Mouse (Mus musculus): ENCODE measurements at regions not wholly inside any gene's neighbourhood (a gene's known extent, or its start where the extent isn't known, plus 50 kb on each side); places are given as distances from the start of the nearest gene placed in this dataset.
A peak's percentile ranks its signal among the peaks of the same experiment; 100 is the strongest.

GRCm38 (mm10) chr8:8951186-8951585 lies 260.9 kb upstream of the Arglu1 start:
- no peaks in the 10 kb centered on the region for H3K27me3 ChIP-seq (ENCODE audit: control insufficient read depth, insufficient read depth, low read length)
- no peaks in the 10 kb centered on the region for H3K36me3 ChIP-seq (ENCODE audit: control insufficient read depth, insufficient read depth, low read length)
- H3K4me3 ChIP-seq (ENCODE audit: low read depth, low read length), result no peak overlapping the region
- H3K4me1 ChIP-seq (ENCODE audit: control insufficient read depth, insufficient read depth, low read length), result no peaks in the 10 kb centered on the region
- H3K9ac ChIP-seq (ENCODE audit: low read length), result no peak overlapping the region
- 21% methylated on average over 9 of the region's 9 CpGs for WGBS
- H3K4me2 ChIP-seq (ENCODE audit: low read depth, severe bottlenecking), result no peak overlapping the region
- DNase-seq (ENCODE audit: low spot score) (no peak), ATAC-seq (ENCODE audit: insufficient number of reproducible peaks, low FRiP score, low TSS enrichment, low read depth) (no peak)
- no peaks in the 10 kb centered on the region for H3K9me3 ChIP-seq (ENCODE audit: control insufficient read depth, low read length)
- no peak overlapping the region for H3K27ac ChIP-seq (replicated peaks; ENCODE audit: low read depth, low read length)

- peak; percentile 58 for DNase-seq (ENCODE audit: low spot score)
- WGBS, result 13% methylated on average over 7 of the region's 7 CpGs
- Histone ChIP-seq H3K27ac (replicated peaks; ENCODE audit: low read depth, low read length) (no peak overlapping the region), H3K4me3 (ENCODE audit: low read depth, low read length) (no peak overlapping the region), H3K4me1 (ENCODE audit: control insufficient read depth, insufficient read depth, low read length) (no peaks in the 10 kb centered on the region), H3K36me3 (ENCODE audit: control insufficient read depth, insufficient read depth, low read length) (no peaks in the 10 kb centered on the region), H3K4me2 (ENCODE audit: low read depth, severe bottlenecking) (no peak overlapping the region), H3K9me3 (ENCODE audit: control insufficient read depth, low read length) (no peaks in the 10 kb centered on the region), H3K27me3 (ENCODE audit: control insufficient read depth, insufficient read depth, low read length) (no peaks in the 10 kb centered on the region), H3K9ac (ENCODE audit: low read length) (no peak overlapping the region)
- peak; percentile 65; the same call in 1 of the 2 replicates for ATAC-seq (ENCODE audit: insufficient number of reproducible peaks, low FRiP score, low TSS enrichment, low read depth)
These were observed 257.3 kb upstream of the Arglu1 start for GRCm38 (mm10) chr8:8947516-8948161.

GRCm38 (mm10) chr8:8942991-8943390 lies 252.7 kb upstream of the Arglu1 start:
- Histone ChIP-seq H3K4me3 (ENCODE audit: low read depth, low read length) (no peak overlapping the region), H3K9ac (ENCODE audit: low read length) (no peak overlapping the region), H3K27me3 (ENCODE audit: control insufficient read depth, insufficient read depth, low read length) (no peaks in the 10 kb centered on the region), H3K9me3 (ENCODE audit: control insufficient read depth, low read length) (no peaks in the 10 kb centered on the region), H3K4me1 (ENCODE audit: control insufficient read depth, insufficient read depth, low read length) (no peaks in the 10 kb centered on the region), H3K36me3 (ENCODE audit: control insufficient read depth, insufficient read depth, low read length) (no peaks in the 10 kb centered on the region), H3K27ac (replicated peaks; ENCODE audit: low read depth, low read length) (no peak overlapping the region), H3K4me2 (ENCODE audit: low read depth, severe bottlenecking) (no peak overlapping the region)
- WGBS, result 80% methylated on average over 6 of the region's 6 CpGs
- DNase-seq (ENCODE audit: low spot score), result no peak
- ATAC-seq (ENCODE audit: insufficient number of reproducible peaks, low FRiP score, low TSS enrichment, low read depth), result no peak

DNA sequence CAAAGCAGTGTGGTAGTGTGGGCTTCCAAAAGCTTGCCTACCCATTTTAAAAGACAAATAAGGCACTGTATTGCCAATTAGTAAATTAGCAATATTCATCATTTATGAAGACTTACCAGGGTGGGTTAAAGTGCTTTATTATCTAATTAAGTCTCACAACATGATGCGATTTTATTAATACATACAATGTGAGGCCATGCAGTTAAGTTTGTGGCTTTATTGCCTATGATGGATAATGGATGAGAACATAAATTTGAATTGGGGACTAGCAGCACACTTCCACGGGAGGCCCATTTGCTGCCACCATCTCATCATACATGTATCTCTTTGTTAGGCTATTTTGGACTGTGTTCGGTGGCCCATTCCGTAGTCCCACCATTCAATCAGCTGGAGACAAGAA lies 250.6 kb upstream of the Arglu1 start:
- no peak overlapping the region for H3K9ac ChIP-seq (ENCODE audit: low read length)
- no peak for ATAC-seq (ENCODE audit: insufficient number of reproducible peaks, low FRiP score, low TSS enrichment, low read depth)
- no peak overlapping the region for H3K4me2 ChIP-seq (ENCODE audit: low read depth, severe bottlenecking)
- H3K4me1 ChIP-seq (ENCODE audit: control insufficient read depth, insufficient read depth, low read length), result no peaks in the 10 kb centered on the region
- 90% methylated on average over 4 of the region's 4 CpGs for WGBS
- no peaks in the 10 kb centered on the region for H3K27me3 ChIP-seq (ENCODE audit: control insufficient read depth, insufficient read depth, low read length)
- no peak overlapping the region for H3K4me3 ChIP-seq (ENCODE audit: low read depth, low read length)
- no peaks in the 10 kb centered on the region for H3K36me3 ChIP-seq (ENCODE audit: control insufficient read depth, insufficient read depth, low read length)
- H3K9me3 ChIP-seq (ENCODE audit: control insufficient read depth, low read length), result no peaks in the 10 kb centered on the region
- no peak for DNase-seq (ENCODE audit: low spot score)
- H3K27ac ChIP-seq (replicated peaks; ENCODE audit: low read depth, low read length), result no peak overlapping the region

DNA sequence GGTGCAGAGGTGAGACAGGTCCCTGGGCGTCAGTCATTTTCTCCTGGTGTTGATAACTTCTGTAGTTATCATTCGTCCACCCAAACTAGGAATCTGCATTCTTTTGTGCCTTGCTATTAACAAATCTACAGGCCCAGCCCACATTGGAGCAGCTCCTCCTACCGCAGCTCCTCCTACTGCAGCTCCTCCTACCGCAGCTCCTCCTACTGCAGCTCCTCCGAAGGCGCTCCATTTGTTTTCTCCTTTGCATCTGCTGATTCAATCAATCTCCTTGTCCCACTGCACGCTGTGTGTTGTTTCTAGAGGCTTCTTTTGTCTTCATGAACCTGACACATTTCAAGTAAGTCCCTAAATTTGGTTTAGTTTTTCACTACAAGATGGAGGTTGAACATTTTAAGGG lies 248.2 kb upstream of the Arglu1 start:
- Histone ChIP-seq H3K9me3 (ENCODE audit: control insufficient read depth, low read length) (no peaks in the 10 kb centered on the region), H3K4me3 (ENCODE audit: low read depth, low read length) (no peak overlapping the region), H3K27me3 (ENCODE audit: control insufficient read depth, insufficient read depth, low read length) (no peaks in the 10 kb centered on the region), H3K4me2 (ENCODE audit: low read depth, severe bottlenecking) (no peak overlapping the region), H3K4me1 (ENCODE audit: control insufficient read depth, insufficient read depth, low read length) (no peaks in the 10 kb centered on the region), H3K27ac (replicated peaks; ENCODE audit: low read depth, low read length) (no peak overlapping the region), H3K36me3 (ENCODE audit: control insufficient read depth, insufficient read depth, low read length) (no peaks in the 10 kb centered on the region), H3K9ac (ENCODE audit: low read length) (no peak overlapping the region)
- 83% methylated on average over 7 of the region's 7 CpGs for WGBS
- ATAC-seq (ENCODE audit: insufficient number of reproducible peaks, low FRiP score, low TSS enrichment, low read depth), result no peak
- no peak for DNase-seq (ENCODE audit: low spot score)

DNA sequence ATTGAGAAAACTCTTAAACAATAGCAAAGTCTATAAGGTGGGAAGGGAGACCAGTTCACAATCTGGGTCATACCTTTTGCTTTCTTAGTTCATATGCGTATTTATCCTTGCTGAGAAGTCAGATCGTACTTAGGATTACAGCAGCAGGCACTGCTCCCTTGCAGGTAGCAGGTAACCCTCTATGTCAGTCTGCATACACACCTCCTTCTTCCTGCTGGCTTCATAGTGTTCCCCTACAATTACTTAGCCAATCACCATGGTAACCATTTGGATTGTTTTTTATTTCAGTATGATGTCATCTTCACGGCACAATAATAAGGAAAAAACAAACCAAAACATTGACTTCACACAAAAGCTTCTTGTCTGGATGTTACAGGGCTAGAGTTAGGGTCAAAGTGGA lies 242.1 kb upstream of the Arglu1 start:
- WGBS, result 90% methylated on average over 3 of the region's 3 CpGs
- ATAC-seq (ENCODE audit: insufficient number of reproducible peaks, low FRiP score, low TSS enrichment, low read depth), result no peak
- Histone ChIP-seq H3K27me3 (ENCODE audit: control insufficient read depth, insufficient read depth, low read length) (no peaks in the 10 kb centered on the region), H3K4me3 (ENCODE audit: low read depth, low read length) (no peak overlapping the region), H3K27ac (replicated peaks; ENCODE audit: low read depth, low read length) (no peak overlapping the region), H3K4me2 (ENCODE audit: low read depth, severe bottlenecking) (no peak overlapping the region), H3K4me1 (ENCODE audit: control insufficient read depth, insufficient read depth, low read length) (no peaks in the 10 kb centered on the region), H3K36me3 (ENCODE audit: control insufficient read depth, insufficient read depth, low read length) (no peaks in the 10 kb centered on the region), H3K9me3 (ENCODE audit: control insufficient read depth, low read length) (no peaks in the 10 kb centered on the region), H3K9ac (ENCODE audit: low read length) (no peak overlapping the region)
- no peak for DNase-seq (ENCODE audit: low spot score)

DNA sequence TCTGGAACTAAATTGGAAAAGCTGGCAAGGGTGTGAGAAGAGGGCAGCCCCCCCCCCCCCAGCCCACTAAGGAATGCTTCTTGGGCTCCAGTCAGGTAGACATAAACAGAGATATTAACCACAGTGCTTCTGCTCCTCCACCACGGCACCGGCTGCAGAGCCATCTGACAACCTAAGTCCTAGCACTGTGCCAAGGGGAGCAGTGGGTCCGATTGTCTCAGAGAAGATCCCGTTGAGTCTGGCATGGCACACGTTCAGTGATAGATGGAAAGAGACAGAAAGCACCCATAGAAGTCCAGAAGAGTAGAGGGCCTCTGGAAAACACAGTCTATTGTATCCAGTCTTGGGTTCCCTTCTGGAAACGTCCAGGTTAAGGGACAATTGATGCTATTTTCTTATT lies 241.4 kb upstream of the Arglu1 start:
- Histone ChIP-seq H3K27me3 (ENCODE audit: control insufficient read depth, insufficient read depth, low read length) (no peaks in the 10 kb centered on the region), H3K27ac (replicated peaks; ENCODE audit: low read depth, low read length) (no peak overlapping the region), H3K4me2 (ENCODE audit: low read depth, severe bottlenecking) (no peak overlapping the region), H3K36me3 (ENCODE audit: control insufficient read depth, insufficient read depth, low read length) (no peaks in the 10 kb centered on the region), H3K9me3 (ENCODE audit: control insufficient read depth, low read length) (no peaks in the 10 kb centered on the region), H3K4me3 (ENCODE audit: low read depth, low read length) (no peak overlapping the region), H3K4me1 (ENCODE audit: control insufficient read depth, insufficient read depth, low read length) (no peaks in the 10 kb centered on the region), H3K9ac (ENCODE audit: low read length) (no peak overlapping the region)
- ATAC-seq (ENCODE audit: insufficient number of reproducible peaks, low FRiP score, low TSS enrichment, low read depth), result no peak
- WGBS, result 85% methylated on average over 6 of the region's 6 CpGs
- DNase-seq (ENCODE audit: low spot score), result no peak

- H3K9me3 ChIP-seq (ENCODE audit: control insufficient read depth, low read length), result no peaks in the 10 kb centered on the region
- WGBS, result 88% methylated on average over 18 of the region's 18 CpGs
- DNase-seq (ENCODE audit: low spot score), result no peak
- H3K27me3 ChIP-seq (ENCODE audit: control insufficient read depth, insufficient read depth, low read length), result no peaks in the 10 kb centered on the region
- H3K9ac ChIP-seq (ENCODE audit: low read length), result no peak overlapping the region
- H3K4me2 ChIP-seq (ENCODE audit: low read depth, severe bottlenecking), result no peak overlapping the region
- no peaks in the 10 kb centered on the region for H3K36me3 ChIP-seq (ENCODE audit: control insufficient read depth, insufficient read depth, low read length)
- H3K27ac ChIP-seq (replicated peaks; ENCODE audit: low read depth, low read length), result no peak overlapping the region
- no peak overlapping the region for H3K4me3 ChIP-seq (ENCODE audit: low read depth, low read length)
- ATAC-seq (ENCODE audit: insufficient number of reproducible peaks, low FRiP score, low TSS enrichment, low read depth), result no peak
- H3K4me1 ChIP-seq (ENCODE audit: control insufficient read depth, insufficient read depth, low read length), result no peaks in the 10 kb centered on the region
These were observed 237.9 kb upstream of the Arglu1 start for GRCm38 (mm10) chr8:8928074-8928862.
